Mouse (Mus musculus) hindbrain, embryonic 14.5 days (tissue): ENCODE measurements around the gene Mthfd2. TPM values are rescaled to one million over a fixed set of nuclear protein-coding genes. Genes with fewer than 3 reads are reported as not detected.

Experiments used
- ATAC-seq: fragments of 200-750 bp; cut with Nextera tagmentation; 2 replicates; pipeline ENCODE4 v1.8.0; 2017; ENCODE audit warnings: moderate number of reproducible peaks, mild to moderate bottlenecking, moderate TSS enrichment, moderate library complexity; ENCODE audit not compliant: low FRiP score
- DNase-seq: peaks from one replicate; pipeline ENCODE4 v3.0.0-alpha.2; 2015; ENCODE audit warnings: low spot score
- H3K27ac ChIP-seq: fragments of 300-500 bp; sonication (generic); 2 replicates; pipeline ENCODE4 v1.5.1; 2014; ENCODE audit warnings: mild to moderate bottlenecking, moderate library complexity
- H3K27me3 ChIP-seq: fragments of 300-500 bp; sonication (generic); 2 replicates; pipeline ENCODE4 v1.6.1; 2014; ENCODE audit warnings: mild to moderate bottlenecking, low read length, mixed read lengths; ENCODE audit not compliant: control insufficient read depth, insufficient read depth
- H3K36me3 ChIP-seq: fragments of 300-500 bp; sonication (generic); replicated peaks from 2 replicates; pipeline ENCODE4 v1.6.1; 2014; ENCODE audit not compliant: control insufficient read depth, insufficient read depth
- H3K4me1 ChIP-seq: fragments of 300-500 bp; sonication (generic); replicated peaks from 2 replicates; pipeline ENCODE4 v1.6.1; 2014; ENCODE audit warnings: antibody characterized with exemption, low read length, mixed read lengths; ENCODE audit not compliant: control insufficient read depth, insufficient read depth
- H3K4me2 ChIP-seq: fragments of 300-500 bp; sonication (generic); replicated peaks from 2 replicates; pipeline ENCODE4 v1.6.1; 2014; ENCODE audit warnings: mild to moderate bottlenecking, moderate library complexity
- H3K4me3 ChIP-seq: fragments of 300-500 bp; sonication (generic); replicated peaks from 2 replicates; pipeline ENCODE4 v1.5.1; 2014; ENCODE audit warnings: mild to moderate bottlenecking, low read length
- H3K9ac ChIP-seq: fragments of 300-500 bp; sonication (generic); 2 replicates; pipeline ENCODE4 v1.6.1; 2014
- H3K9me3 ChIP-seq: fragments of 300-500 bp; sonication (generic); 2 replicates; pipeline ENCODE4 v1.6.1; 2016; ENCODE audit warnings: low read length; ENCODE audit not compliant: control insufficient read depth
- WGBS: fragments of 180-500 bp; shearing (Covaris S2); extraction: QIAGEN DNeasy Blood & Tissue Kit; methylation state at CpG from one replicate; pipeline ENCODE4 v1.1.7; 2014; 5-methylcytosine and 5-hydroxymethylcytosine counted together
- polyA plus RNA-seq: library from polyadenylated mRNA; unstranded; fragments of >200 nt; fragmentation: Nextera tagmentation; extraction: Ambion mirVana; gene quantifications from 2 replicates; pipeline ENCODE4 v1.2.1, GENCODE M21; 2014

Mthfd2 gene
- polyA plus RNA-seq, result 30.4 and 35.7 TPM in 2 replicates

DNA sequence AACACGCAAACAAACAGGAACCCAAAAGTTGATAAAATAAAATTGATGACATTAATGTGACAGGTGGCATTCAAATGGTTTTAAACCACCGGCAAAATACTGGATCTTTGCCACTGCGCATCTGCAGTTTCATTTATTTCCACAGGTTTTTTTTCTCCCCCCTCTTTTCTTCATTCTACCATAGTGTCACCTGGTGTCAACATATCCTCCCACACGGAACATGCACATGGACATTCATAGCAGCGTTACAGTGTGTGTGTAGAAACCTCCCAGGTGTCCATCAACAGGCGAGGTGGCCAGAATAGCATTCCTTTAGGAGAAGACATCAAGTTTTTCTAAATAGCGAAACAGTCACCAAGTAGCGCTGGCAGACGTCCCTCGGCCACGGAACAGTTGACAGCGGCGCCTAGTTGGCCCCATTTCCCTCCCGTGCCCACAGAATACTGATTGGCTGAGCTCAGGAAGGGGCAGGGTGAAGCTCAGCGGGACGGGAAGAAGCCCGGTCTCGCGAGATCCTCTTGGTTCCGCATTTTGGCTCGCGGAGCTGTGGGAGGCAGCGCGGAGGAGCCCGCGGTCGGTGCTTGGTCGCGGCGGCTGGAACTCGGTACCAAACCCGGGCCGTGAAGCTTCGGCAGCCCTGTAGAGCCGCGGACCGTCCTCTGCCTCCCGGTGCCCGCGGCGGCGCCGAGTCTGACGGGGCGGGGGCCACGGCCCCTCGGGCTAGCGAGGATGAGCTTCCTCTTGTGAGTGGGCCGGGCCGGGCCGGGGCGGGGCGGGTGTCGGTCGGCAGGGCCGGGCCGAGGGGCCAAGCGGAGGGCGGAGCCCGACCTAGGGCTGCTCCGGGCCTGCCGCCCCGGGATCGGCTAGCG is at the start of gene Mthfd2, which contains the start of gene Mob1a:
TSS of gene Mthfd2 (minus strand) at position 384 of the 869 bp plus-strand sequence.
TSS of gene Mob1a (plus strand) at position 492 of the 869 bp plus-strand sequence.
- peaks cover 15% of the 10 kb centered on the region for H3K36me3 ChIP-seq
- no peaks in the 10 kb centered on the region for H3K27me3 ChIP-seq
- peak within 1 kb of the TSS; percentile 74 for H3K4me3 ChIP-seq
- no peaks in the 10 kb centered on the region for H3K9me3 ChIP-seq
- ATAC-seq (peak; percentile 97), DNase-seq (peak; percentile 93)
- peak within 1 kb of the TSS; percentile 75 for H3K4me2 ChIP-seq
- peak within 1 kb of the TSS; percentile 87 for H3K9ac ChIP-seq
- 1% methylated on average over 62 of the region's 65 CpGs for WGBS
- H3K27ac ChIP-seq, result peak within 1 kb of the TSS; percentile 85
- H3K4me1 ChIP-seq, result peaks cover 18% of the 10 kb centered on the region

DNA sequence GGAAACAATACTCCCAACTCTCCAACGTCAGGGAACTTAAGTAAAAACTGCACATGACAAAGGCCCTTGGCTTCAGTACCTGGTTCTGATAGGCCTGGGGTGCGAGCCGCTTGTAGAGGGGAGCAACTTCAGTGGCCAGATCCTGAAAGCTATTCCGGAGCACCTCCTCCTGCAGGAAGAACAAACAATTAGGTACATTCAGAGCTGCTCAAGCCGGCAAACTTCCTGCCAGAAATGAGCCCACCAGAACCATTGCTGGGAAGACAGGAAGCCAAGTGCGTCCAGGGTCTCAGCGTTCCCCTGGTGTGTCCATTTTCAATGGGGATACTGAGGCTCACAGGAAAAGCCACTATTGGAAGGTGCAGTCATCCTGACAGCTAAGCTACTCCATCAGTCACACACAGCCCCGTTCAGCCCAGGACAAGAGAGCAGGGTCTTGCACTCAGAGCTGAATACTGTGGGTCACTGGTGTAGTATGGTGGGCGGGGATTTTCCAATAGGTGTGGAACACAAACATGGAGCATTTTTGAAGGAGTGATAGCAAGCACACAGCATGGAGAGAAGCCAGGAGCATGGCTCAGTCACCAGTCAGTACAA is 48.1 kb upstream of the Mthfd2 start:
- Histone ChIP-seq H3K4me3 (no peak overlapping the region), H3K36me3 (peaks cover 100% of the 10 kb centered on the region), H3K27me3 (no peaks in the 10 kb centered on the region), H3K4me1 (no peaks in the 10 kb centered on the region), H3K27ac (no peak overlapping the region), H3K9ac (no peak overlapping the region), H3K9me3 (no peaks in the 10 kb centered on the region), H3K4me2 (no peak overlapping the region)
- ATAC-seq (no peak), DNase-seq (no peak)
- 87% methylated on average over 9 of the region's 9 CpGs for WGBS

DNA sequence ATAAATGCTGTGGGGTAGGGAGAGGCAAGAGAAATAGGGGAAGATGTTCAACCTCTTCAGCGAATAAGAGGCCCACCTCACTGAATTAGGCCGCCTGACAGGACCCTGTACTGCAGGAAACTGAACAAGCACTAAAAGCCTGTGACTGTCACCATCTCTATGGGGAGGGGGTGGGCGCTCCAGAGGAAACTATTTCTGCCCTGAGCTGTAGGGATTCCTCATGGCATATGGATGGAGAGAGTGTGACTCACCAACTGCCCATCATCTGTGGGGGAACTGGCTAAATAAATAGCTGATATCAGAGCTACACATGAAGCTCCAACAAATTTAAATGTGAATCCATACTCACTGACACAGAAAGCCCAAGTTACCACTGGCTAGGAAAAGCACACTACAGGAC is 45.6 kb upstream of the Mthfd2 start:
- no peak for DNase-seq
- H3K4me2 ChIP-seq, result no peak overlapping the region
- WGBS, result 89% methylated on average over 3 of the region's 3 CpGs
- no peak overlapping the region for H3K27ac ChIP-seq
- no peak overlapping the region for H3K9ac ChIP-seq
- no peak for ATAC-seq
- H3K4me1 ChIP-seq, result no peaks in the 10 kb centered on the region
- H3K27me3 ChIP-seq, result no peaks in the 10 kb centered on the region
- H3K9me3 ChIP-seq, result no peaks in the 10 kb centered on the region
- H3K36me3 ChIP-seq, result peaks cover 100% of the 10 kb centered on the region
- no peak overlapping the region for H3K4me3 ChIP-seq

GRCm38 (mm10) chr6:83370316-83370965 is 44.7 kb upstream of the Mthfd2 start:
- no peaks in the 10 kb centered on the region for H3K9me3 ChIP-seq
- H3K9ac ChIP-seq, result no peak overlapping the region
- H3K4me3 ChIP-seq, result no peak overlapping the region
- no peaks in the 10 kb centered on the region for H3K4me1 ChIP-seq
- 93% methylated on average over 21 of the region's 21 CpGs for WGBS
- ATAC-seq (no peak), DNase-seq (no peak)
- H3K27ac ChIP-seq, result no peak overlapping the region
- no peak overlapping the region for H3K4me2 ChIP-seq
- H3K36me3 ChIP-seq, result peaks cover 99% of the 10 kb centered on the region
- H3K27me3 ChIP-seq, result no peaks in the 10 kb centered on the region

GRCm38 (mm10) chr6:83363075-83363474 is 37.4 kb upstream of the Mthfd2 start:
- H3K9me3 ChIP-seq, result no peaks in the 10 kb centered on the region
- peaks cover 75% of the 10 kb centered on the region for H3K36me3 ChIP-seq
- 87% methylated on average over 12 of the region's 12 CpGs for WGBS
- no peaks in the 10 kb centered on the region for H3K27me3 ChIP-seq
- H3K4me2 ChIP-seq, result no peak overlapping the region
- H3K27ac ChIP-seq, result no peak overlapping the region
- no peak for DNase-seq
- H3K4me3 ChIP-seq, result no peak overlapping the region
- no peaks in the 10 kb centered on the region for H3K4me1 ChIP-seq
- no peak for ATAC-seq
- no peak overlapping the region for H3K9ac ChIP-seq

GRCm38 (mm10) chr6:83361523-83362248 is 36.0 kb upstream of the Mthfd2 start:
- Histone ChIP-seq H3K4me2 (no peak overlapping the region), H3K27me3 (no peaks in the 10 kb centered on the region), H3K27ac (no peak overlapping the region), H3K36me3 (peaks cover 62% of the 10 kb centered on the region), H3K4me1 (no peaks in the 10 kb centered on the region), H3K9ac (no peak overlapping the region), H3K9me3 (no peaks in the 10 kb centered on the region), H3K4me3 (no peak overlapping the region)
- DNase-seq, result no peak
- no peak for ATAC-seq
- 91% methylated on average over 11 of the region's 11 CpGs for WGBS

DNA sequence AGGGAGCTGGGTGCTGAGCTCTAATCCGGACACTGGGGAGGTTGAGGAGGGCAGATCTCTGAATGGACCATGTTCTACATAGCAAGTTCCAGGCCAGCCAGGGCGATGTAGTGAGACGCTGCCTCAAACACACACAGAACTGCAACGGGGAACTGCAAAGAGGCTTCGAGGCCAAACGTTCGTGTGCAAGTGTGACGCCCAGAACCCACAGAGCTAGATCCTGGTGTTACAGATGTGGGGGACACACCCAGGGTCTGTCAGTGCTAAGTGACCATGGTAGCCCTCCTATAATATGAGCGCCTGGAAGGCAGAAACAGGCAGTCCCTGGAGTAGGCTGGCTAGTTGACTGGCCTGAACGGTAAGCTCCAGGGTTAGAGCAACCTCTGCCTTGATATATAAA is 31.7 kb upstream of the Mthfd2 start:
- Histone ChIP-seq H3K27ac (no peak overlapping the region), H3K9me3 (no peaks in the 10 kb centered on the region), H3K36me3 (peaks cover 70% of the 10 kb centered on the region), H3K27me3 (no peaks in the 10 kb centered on the region), H3K9ac (no peak overlapping the region), H3K4me2 (no peak overlapping the region), H3K4me1 (no peaks in the 10 kb centered on the region), H3K4me3 (no peak overlapping the region)
- WGBS, result 93% methylated on average over 10 of the region's 10 CpGs
- no peak for ATAC-seq
- DNase-seq, result no peak

DNA sequence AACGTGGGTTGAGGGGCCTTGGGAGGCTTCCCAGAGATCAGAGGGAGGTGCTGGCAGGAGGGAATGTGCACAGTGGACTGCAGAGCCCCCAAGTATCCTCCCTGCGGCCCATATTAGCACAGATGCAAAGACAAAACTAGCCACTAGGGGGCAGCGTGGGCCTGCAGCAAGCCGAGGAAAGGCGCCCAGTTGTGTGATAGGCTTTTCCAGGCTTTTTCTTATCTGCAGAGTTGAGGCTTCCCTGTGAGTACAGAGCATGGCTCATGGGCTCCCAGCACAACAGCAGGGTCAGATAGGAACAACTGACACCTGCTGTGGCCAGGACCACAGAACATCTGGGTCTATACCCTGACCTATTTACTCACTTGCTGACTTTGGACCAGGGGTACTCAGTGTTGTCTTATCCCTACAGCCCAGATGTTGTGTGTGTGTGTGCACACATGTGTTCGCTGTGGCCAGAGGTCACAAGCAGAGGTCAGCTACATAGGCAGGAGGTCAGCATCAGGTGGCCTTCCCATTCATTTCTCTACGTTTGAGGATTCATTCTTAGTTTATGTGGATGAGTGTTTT is 30.9 kb upstream of the Mthfd2 start:
- Histone ChIP-seq H3K9ac (no peak overlapping the region), H3K9me3 (no peaks in the 10 kb centered on the region), H3K4me3 (no peak overlapping the region), H3K27me3 (no peaks in the 10 kb centered on the region), H3K27ac (no peak overlapping the region), H3K36me3 (peaks cover 66% of the 10 kb centered on the region), H3K4me1 (no peaks in the 10 kb centered on the region), H3K4me2 (no peak overlapping the region)
- WGBS, result 24% methylated on average over 7 of the region's 7 CpGs
- ATAC-seq (peak; percentile 62), DNase-seq (peak; percentile 94)
